Mouse (Mus musculus) induced T-regulatory cell, adult 2 months (primary cell): ENCODE data around the gene Il17rd.

Experiments used
- DNase-seq: peaks from one replicate; pipeline ENCODE4 v3.0.0-alpha.2; 2012; ENCODE audit warnings: low read depth

The Il17rd gene

GRCm38 (mm10) chr14:27044967-27045361 lies 6.2 kb downstream of the Il17rd start:
- DNase-seq: peak; percentile 60

GRCm38 (mm10) chr14:27048231-27048956 lies 9.7 kb downstream of the Il17rd start:
- DNase-seq: no peak

GRCm38 (mm10) chr14:27050043-27050442 lies 11.3 kb downstream of the Il17rd start:
- DNase-seq: no peak

- DNase-seq: no peak
These were observed 12.1 kb downstream of the Il17rd start for GRCm38 (mm10) chr14:27050560-27051510.

- no peak for DNase-seq
These were observed 12.8 kb downstream of the Il17rd start for GRCm38 (mm10) chr14:27051511-27051895.

GRCm38 (mm10) chr14:27058535-27059223 lies 19.9 kb downstream of the Il17rd start:
- no peak for DNase-seq

DNA sequence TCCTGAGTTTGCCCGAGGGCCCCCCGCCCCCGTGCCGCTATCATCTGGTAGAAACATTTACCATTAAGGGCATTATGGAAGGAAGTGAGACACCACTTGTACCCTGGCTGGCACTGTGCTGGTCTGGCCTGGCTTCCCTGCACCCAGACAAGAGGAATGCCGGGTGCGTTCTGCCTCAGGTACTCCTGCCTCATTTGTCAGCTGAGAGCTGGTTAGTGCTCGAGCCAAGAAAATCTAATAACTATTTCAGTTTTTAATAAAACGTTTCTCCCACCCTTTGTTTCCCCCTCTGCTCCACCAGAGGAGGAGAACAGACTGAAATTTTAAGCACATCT lies 20.4 kb downstream of the Il17rd start:
- no peak for DNase-seq

DNA sequence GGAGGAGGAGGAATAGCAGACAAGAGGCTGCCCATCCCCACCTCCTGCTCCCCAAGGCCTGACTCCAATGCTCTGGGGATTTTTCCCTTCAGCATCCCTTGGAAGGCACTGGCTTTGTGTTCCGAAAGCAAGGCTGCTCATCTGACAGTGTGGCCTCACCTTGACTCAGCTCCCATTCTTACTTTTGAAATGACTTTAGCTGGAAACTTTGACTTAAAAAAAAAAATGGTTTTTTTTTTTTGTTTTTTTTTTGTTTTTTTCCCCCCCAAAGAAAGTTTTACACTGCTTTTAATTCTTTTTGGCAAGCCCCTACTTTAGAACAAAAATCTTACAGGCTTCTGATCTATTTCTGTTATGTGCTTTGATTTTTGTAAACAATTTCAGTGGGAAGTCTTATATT lies 24.6 kb downstream of the Il17rd start:
- DNase-seq: no peak

DNA sequence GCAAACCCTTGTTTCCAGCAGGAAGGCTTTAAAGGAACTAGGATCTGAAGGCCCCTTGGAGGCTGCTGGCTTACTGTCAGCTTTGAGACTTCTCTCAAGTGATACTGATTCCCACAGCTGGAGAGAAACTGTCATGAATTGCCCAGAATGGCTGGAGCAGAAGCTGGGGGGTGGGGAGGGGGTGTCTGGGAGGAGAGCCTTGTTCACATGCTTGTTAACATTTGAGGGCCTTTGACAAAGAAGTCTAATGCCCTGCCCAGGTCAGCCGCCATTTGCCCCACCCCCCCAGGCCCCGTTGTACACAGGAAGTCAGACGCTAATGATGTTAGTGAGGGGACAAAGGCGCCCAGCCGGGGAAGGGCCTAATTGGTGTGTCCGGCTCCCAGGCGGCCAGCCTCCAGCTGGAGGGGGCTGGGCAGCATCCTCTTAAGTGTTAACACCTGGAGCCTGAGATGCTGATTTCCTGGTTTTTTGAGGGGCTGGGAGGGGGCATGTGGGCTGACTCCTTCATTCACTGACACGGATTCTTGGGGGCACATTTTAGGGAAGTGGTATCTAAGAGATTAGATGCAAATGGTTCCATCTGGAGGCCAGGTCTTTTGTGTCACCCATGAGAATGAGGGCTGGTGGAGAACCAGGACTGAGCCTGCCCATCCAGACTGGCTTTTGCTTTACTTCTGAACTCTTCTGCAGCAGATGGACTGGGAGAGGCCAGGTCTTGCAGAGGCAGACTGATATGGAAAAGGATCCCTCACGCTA lies 27.6 kb downstream of the Il17rd start:
- DNase-seq: no peak

GRCm38 (mm10) chr14:27067866-27068271 lies 29.1 kb downstream of the Il17rd start:
- DNase-seq: no peak

DNA sequence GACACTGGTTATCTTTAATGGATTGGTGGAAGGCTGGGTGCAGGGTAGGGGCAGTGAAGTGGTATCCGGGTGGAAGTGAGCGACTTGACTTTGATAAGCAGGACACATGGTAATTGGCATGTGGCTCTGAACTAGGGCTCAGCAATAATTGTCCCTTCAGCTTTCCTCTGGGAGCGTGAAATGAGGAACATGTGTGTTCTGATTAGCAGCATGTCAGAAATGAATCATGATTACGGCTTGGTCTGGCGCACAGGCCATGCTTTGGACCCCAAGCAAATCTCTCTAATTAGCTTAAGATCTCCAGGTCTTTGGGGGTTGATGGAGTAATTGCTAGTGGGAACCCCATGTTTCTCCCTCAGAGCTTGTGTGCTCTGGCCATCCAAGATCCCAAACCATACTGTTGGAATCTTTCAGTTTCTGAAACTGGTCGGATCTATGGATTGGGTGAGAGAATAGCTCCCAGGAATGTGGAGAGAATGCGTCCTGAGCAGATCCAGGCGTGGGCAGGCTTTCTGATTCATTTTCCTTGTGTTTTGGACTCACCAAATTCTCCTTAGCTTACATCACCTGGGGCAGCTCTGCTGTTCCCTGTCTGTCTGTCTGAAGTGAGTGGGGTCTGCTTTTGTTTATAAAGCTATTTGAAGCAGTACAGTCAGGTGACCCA lies 30.8 kb downstream of the Il17rd start:
- DNase-seq: no peak

- DNase-seq: no peak
These were observed 31.4 kb downstream of the Il17rd start for GRCm38 (mm10) chr14:27070128-27070527.

DNA sequence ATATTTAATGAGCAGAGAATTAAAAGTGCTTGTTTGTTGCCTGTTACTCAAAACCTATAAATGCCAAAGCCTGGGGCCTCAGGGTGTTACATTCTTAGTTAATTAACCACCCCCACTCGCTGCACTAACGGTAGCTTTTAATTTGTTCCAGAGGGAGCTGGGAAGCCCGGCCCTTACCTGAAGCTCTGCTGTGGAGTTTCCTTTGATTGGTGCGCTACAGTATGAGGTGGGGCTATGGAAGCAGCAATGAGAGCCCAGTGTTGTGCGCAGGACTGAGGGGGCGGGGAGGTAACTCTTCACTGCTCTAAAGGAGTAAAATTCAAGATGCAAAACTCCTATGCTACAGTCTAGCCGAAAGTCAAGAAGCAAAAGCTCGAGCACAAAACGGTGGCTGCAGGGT lies 32.0 kb downstream of the Il17rd start:
- no peak for DNase-seq

DNA sequence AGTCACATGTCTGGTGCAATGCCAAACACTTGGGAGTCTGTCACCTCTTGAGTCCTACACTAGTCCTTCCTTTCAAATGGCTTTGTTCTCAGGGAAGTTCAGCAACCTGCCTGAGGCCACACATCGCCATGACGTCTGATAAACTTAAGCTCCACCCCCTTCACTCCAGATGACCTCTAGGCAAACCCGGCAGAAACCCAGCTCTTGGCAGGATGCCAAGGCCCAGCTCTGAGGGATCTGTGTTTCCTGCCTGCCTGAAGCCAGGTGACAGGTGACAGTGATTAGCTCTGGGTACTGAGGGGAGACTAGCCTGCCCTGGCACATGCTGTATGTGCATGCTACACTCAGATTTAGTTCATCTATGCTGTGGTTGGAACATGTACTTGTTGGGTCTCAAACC lies 33.2 kb downstream of the Il17rd start:
- DNase-seq: peak; percentile 49

DNA sequence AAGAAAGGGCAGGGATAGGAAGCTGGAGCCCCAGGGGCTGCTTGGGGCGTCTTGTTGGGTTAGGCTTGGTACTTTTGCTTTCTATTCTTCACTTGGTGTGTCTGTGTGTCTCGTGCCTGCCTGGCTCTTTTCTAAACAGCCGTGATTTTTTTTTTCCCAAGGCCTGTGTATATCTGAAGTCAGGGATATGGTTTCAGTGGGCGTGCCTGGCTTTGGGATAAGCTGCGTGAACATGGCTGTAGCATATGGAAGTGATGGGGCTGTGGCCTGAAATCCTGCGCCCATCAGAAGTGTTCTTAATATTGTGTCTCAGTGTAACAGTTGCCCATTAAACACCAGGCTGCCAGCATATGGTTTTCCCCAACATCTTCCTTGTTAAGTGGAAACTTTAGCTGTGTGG lies 36.3 kb downstream of the Il17rd start:
- no peak for DNase-seq

DNA sequence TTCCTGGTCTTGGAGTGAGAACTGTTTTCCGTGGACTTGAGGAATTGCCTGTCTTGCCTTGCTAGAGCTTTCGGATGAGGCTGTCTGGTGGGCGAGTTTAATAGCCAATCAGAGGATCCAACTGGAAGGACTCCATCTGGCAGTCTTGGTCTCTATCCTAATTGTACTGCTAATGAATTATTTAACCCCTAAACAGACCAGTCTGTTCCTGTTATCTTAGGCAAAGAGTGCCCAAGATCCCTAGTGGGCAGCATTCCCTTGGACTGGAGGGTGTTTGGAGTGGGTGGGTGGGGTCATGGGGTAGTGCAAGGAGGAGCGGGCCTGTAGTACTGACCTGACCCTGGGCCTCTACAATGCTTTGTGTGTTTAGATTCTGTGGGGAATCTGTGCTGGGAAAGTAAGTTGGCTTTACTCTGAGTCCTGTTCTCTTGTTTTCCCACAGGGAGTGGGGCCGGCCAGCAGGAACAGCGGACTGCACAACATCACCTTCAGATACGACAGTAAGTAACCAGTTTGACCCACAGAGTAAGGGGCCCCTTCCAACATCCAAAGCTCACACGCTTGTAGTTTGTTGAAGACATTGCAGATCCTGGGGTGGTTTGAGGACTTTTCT lies 37.3 kb downstream of the Il17rd start:
- no peak for DNase-seq

DNA sequence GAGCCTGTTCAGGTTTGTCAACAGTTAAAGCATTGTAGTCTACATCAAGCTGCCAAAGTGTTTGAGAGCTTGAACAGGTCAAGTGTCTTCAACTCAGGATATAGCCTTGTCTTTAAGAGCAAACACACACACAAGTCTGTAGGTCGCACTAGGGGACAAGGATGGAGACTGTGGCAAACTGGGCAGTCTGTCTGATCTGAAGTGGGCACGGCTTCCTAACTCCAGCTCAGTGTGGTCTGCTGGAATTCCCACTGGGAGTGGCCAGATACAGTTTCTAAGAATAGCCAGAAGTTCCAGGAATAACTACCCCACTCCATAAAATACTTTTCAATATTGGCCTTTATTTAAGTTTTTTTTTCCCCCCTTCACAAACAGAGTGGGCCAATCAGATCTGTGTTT lies 37.8 kb downstream of the Il17rd start:
- DNase-seq: no peak

DNA sequence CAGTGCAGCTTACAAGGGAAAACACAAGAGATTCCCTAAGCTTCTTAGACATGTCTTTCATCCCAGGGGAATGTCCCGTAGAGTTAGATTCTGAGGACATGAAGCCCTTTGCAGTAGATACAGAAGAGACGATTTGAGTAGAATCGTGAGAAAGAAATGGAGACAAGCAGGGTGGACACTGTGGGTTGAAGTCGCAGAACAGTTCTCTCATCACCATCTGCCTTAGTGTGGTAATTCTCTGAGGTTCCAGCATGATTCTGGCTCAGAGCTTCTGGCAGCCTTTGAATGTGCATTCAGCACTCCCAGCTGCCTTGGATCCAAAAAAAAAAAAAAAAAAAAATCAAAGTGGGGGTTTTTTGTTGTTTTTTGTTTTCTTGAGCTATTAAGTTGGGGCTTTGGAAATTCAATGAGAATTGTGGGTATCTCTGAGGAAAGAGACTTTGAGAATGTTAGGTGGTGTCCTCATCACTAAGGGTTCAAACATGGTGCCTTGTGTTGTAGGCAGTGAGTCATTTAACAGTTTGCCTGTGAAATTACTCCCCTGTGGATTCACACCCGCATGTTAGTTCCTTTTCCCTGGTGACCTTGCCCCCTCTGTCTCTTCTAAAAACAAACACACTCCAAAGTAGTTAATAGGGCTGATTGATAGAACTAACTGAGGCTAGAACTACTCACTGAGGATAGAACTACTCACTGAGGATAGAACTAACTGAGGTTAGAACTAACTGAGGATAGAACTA lies 43.0 kb downstream of the Il17rd start:
- no peak for DNase-seq

GRCm38 (mm10) chr14:27085471-27085870 lies 46.7 kb downstream of the Il17rd start:
- DNase-seq: peak; percentile 43

DNA sequence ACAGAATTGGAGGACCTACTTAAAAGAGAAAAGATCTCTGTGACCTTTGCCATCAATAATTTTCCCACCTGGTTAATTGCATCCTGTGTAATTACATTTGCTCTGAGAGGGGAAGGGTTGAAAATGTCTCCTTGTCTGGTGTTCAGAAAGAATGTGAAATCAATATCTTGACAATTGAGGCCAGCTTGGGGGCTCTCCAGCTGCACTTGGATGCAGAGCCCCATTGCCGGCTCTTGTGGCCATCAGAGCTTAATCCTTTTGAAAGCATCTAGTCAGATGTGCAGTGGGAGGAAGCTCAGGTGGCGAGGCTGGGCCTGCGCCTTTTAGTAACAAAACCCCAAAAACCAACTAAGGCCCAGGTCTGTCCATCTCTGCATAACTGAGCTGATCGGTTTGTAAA lies 47.3 kb downstream of the Il17rd start:
- DNase-seq: no peak
